Mouse (Mus musculus): ENCODE results near the gene Rel.

GRCm38 (mm10) chr11:23735820-23736470 lies 34.8 kb downstream of the Rel start:
- TF ChIP-seq POLR2A (IDR thresholded peaks at IDR 0.05; ENCODE audit: low read depth, low read length) (no peak), CTCF (IDR thresholded peaks at IDR 0.05; ENCODE audit: borderline replicate concordance, insufficient read depth, low read length) (no peak)

Data from embryonic fibroblast, embryonic 13.5 days (primary cell).